Mouse (Mus musculus) induced T-regulatory cell, adult 2 months (primary cell): ENCODE results near the gene Csmd2.

Experiments
- DNase-seq: peaks from one replicate; pipeline ENCODE4 v3.0.0-alpha.2; 2012; ENCODE audit warnings: low read depth

The Csmd2 gene

GRCm38 (mm10) chr4:128141161-128142101 is 153.8 kb downstream of the Csmd2 start:
- DNase-seq, result no peak

GRCm38 (mm10) chr4:128142279-128142678 is 154.6 kb downstream of the Csmd2 start:
- no peak for DNase-seq

GRCm38 (mm10) chr4:128143147-128143546 is 155.5 kb downstream of the Csmd2 start:
- DNase-seq, result no peak

DNA sequence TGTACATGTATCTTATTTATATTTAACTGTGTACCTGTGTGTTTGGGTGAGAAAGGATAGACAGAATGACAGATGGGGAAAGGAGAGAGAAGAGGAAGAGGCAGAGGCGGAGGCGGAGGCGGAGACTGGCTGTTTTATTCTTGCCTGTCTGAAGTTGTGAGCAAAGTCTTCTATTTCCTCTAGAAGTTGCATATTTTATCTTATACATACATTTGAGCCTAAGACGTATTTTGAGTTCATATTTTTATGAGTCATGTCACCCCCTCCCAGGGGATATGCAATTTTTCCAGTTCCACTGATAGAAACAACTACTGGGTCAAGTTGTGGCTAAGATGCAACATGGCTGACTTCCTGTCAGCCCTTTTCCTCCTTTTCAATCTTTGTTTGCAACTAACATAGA is 161.9 kb downstream of the Csmd2 start:
- no peak for DNase-seq

GRCm38 (mm10) chr4:128152066-128152465 is 164.4 kb downstream of the Csmd2 start:
- DNase-seq, result no peak

GRCm38 (mm10) chr4:128153144-128153543 is 165.5 kb downstream of the Csmd2 start:
- DNase-seq, result no peak

GRCm38 (mm10) chr4:128155226-128155625 is 167.6 kb downstream of the Csmd2 start:
- DNase-seq, result no peak

GRCm38 (mm10) chr4:128160656-128161055 is 173.0 kb downstream of the Csmd2 start:
- no peak for DNase-seq

DNA sequence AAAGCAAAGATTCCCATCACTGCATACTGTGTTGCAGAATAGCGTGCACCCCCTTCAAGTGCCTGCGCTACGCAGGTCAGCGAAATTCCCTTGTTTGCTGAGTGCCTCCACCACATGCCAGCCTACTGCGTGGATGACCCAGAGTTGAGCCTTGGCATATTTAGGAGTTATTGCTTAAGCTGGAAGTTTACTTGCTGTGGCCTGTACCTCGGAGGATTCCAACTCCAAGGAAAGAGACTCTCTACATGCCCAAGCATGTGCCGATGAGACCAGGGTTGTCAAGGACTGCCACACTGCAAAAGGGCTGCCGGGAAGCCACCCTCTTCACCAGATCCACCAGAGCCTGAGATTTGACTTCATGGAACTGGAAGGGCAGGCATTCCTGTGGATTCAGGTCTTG is 182.5 kb downstream of the Csmd2 start:
- no peak for DNase-seq

DNA sequence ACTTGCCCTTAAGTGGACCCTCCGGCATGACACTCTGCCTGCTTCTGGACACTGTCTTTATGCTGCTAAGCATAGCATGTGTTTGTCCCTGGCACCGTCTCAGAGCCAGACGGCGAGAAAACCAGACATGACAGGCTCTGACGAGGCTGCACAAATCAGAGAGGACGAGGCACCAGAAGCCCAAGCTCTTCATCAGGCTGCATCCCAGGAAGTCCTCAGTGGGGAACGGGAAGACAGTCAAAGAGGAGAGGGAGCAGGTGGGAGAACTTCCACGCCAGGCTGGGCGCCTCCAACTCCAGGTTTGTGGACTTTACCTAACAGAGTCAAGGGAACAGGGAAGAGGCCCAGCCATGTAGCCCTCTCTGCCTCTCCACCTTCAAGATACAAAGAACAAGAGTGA is 183.6 kb downstream of the Csmd2 start:
- DNase-seq, result no peak

GRCm38 (mm10) chr4:128171701-128172100 is 184.0 kb downstream of the Csmd2 start:
- no peak for DNase-seq

DNA sequence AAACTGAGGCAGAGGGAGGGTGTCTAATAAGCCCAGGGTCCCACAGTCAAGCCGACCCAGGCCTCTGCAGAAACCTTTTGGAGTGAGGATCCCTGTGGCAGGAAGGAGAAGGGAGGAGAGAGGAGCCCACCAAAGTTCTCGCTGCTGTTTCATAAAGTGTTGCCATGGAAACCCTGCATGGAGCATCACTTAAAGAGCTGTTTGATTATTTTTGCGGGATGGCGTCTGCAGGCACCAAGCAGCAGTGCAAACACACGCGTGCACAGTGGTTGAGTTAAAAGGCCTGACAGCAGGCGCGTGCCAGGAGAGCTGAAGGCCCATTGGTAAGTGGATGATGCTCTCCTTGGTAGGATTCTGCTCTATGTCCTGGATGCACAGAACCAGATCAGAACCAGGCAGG is 191.3 kb downstream of the Csmd2 start:
- DNase-seq, result no peak

DNA sequence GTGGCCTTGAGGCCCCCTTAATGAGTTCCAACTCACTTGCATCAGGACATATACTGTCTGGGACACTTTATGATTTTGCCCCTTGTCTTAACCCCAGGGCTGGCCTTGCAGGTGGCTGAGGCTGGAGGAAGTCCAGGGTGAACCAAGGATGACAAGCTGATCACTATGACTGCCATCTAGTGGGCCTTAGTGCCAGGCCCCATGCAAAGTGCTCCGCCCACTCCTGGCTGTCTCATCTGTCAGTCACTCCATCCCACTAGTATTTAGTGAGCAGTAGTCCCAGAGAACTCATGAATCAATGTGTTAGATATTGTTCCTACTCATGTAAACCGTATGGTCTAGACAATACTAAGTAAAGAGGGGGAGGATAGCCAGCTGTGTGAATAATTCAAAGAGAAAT is 191.9 kb downstream of the Csmd2 start:
- DNase-seq, result no peak

- no peak for DNase-seq
Observed at GRCm38 (mm10) chr4:128184747-128185146, 197.1 kb downstream of the Csmd2 start.

DNA sequence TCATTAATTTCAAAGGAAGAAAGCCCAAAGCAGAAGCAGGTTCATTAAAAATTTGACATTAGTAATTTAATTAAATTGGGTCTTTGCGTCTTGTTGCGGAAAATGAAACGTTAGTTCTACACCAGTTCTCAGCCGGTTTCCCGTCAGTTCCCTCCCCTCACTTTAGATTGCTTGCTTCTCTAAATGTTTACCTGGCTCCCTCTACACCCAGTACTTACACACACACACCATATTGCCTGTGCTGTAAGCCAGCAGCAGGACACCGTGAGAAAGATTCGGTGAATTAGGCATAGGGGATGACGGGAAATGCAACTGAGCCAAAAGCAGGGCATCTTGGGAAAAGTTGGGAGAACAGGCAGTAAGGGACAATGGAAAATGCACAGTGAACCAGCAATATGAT is 206.8 kb downstream of the Csmd2 start:
- no peak for DNase-seq

GRCm38 (mm10) chr4:128217991-128218595 is 230.4 kb downstream of the Csmd2 start:
- DNase-seq, result no peak

DNA sequence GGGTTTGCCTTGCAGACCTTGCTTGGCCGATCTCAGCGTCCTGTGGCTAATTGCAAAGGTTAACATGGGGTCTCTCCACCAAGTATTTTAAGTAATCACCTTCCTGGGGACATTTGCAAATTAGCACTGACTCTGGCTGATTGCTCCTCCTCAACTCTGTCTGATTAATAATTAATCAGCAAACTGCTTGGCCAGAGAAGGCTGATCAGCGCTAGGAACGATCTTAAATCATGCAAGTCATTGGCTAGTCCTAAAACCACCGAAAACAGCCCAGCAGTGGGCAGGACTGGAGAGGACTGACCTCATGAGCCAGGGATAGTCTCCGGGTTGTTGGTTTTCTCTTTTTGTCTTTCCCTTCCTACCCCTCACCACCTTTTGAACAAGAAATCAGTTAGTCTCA is 236.8 kb downstream of the Csmd2 start:
- no peak for DNase-seq

DNA sequence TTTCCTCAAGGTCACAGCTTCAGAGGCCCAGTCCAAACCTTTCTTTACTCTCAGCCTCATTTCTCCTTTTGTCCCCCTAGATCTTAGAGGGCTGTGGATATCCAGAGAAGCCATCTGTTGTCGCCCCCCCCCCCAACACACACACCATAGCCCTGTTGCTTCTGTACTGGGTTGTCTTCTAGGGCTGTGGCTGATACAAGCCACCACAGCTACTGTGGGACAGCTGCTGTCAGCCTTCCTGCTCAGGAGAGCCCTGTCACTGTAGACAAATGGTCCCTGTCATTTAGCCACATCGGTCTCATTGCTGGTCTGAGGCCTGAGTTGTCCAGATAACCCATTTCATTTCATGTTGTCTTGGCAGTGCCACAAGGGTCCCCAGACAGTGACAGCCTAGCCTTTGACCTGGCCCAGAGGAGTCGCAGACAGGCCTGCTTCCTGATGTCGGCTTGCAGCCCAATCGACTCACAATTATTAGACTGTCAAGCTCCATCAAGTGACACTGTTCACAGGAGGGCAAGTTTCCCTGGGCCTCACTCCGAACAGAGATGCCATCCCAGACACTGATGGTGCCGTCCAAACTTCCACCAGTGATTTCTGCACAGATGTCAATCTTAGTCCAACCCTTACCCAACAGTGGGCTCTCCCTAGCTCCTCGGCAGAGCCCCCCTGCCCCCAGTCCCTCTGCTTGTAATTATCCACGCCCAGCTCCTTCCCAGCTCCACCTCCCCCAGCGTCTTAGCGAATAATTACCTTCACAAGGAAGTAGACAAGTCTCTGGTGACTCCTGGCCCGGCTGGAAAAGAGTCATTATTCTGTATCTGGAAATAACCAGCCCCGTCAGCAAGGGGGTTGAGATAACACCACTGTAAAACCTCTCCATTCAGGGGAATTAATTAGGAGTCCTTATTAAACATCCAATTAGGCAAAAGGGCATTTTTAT is 240.0 kb downstream of the Csmd2 start:
- DNase-seq, result no peak

DNA sequence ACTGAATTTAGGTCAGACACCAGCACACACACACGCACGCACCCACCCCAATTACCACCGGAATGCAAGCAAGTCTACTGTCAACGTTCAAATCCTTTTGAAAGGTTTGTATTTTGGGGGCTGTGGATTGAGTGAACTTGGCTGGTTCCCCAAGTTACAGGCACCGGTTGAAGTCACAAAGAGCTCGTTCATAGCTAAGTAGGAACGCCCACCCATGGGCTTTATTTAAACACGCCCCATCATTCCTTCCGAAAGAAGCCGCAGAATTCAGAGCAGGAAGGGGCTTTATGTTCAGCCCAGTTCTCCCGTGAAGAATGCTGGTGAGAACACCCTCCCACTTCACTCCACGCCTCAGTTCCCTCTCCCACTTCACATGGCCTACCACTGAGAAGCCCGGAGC is 245.8 kb downstream of the Csmd2 start:
- no peak for DNase-seq

DNA sequence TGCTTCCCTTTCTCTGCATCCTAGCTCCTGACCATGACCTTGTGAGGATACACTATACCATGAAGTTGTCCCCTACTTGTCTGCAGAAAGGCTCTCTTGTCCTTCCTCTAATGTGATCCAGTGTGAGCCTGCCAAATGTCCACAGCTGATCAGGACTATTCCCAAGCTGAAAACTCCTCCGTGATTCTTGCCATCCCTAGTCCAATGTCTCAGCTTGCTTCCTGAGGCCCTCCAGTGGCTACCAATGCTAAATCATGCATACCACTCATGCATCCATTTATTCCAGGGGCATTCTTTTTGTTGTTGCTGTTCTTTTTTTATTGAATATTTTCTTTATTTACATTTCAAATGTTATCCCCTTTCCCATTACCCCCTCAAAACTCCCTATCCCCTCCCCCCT is 251.5 kb downstream of the Csmd2 start:
- DNase-seq, result no peak

DNA sequence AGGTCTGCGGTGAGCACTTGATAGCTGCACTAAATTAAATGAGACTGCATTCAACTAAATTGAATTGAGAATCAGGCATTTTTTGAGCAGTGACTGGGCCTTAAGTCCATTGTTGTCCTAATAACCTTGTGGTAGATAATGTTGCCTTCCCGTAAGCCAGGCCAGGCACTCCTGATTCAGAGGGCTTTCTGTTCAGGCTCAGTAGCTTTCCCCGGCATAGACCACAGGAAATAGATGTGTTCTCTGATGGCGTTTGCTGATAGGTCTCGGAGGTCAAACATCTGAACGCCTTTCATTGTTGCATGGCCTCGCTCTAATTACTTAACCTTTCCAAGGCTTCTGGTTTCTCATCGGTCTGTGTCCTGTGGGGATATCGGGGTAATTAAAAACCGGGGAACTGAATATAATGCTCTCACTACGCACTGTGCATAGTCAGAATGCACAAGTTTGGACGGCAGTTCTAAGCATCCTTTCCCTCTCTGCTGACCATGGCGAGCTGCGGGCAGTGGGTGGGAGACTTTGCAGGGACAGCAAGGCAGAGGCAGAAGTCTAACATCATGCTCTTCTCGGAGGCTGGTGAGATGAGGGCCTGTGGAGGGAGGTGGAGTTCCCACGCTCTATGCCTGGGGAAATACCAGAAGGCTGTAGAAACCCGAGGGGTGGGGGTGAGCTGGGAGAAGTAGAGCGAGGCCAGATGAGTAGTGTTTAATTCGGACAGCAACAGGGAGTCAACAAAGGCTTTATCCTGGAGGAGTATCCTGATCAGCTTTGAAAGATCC is 253.6 kb downstream of the Csmd2 start:
- DNase-seq, result no peak
